Mouse (Mus musculus): ENCODE measurements around the gene Otop2.
A peak's percentile ranks its signal among the peaks of the same experiment; 100 is the strongest.

The Otop2 gene

DNA sequence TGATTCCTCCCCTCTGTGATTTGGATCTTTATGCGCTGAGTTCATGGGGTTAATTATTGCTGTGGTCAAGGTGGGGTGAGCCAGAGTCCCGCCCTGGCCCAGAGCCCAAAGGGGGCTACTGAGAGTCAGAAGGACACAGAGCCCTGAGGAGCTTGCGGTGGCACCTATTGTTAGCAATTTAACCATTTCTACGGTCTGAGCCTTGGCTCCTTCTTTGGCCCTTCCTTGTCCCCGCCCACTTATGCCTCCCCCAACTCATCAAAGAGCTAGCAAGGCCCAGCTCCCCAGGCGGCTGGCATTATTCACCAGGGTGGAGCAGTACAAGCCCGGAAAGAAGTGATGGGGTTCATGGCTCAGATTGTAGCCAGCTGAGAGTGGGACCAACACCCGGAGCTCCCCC, at the start of gene Otop2:
Gene Otop2 (plus strand): TSS at position 301 of the 400 bp plus-strand sequence.
- DNase-seq (ENCODE audit: low read depth, low spot score), result no peak

DNA sequence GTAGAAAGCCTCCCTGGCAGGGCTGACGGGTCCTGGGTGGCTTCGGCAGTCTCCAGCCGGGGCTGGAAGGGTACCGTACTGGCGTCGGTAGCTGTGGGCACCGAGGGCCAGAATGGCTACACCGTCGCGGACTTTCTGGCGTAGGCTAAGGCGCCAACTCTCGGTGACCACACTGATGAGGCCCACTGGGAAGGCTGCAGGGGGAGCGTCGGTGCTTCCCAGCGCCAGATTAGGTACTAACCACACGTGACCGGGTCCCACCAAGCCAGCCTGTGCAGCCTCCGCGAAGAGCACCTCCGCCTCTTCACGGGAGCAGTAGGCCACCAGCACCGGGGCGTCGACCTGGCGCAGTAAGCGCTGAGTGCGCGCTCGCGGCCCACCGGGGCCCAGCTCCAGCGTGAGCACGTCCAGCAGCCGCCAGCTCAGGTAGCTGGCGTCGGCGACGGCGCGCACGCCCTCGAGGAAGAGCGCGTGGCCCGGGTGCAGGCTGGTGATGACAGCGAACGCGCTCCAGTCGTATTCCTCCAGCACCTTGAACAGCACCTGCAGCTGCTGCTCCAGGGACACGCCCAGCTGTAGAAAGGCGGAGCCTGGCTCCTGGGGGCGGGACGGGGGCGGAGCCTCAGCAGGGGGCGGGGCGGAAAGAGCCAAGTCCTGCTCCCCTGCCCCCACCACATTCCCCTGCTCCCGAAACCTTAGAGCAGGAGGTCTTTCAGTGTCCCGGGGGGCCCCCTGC, 49.0 kb upstream of the Otop2 start:
- DNase-seq (ENCODE audit: low read depth, low spot score), result no peak

DNA sequence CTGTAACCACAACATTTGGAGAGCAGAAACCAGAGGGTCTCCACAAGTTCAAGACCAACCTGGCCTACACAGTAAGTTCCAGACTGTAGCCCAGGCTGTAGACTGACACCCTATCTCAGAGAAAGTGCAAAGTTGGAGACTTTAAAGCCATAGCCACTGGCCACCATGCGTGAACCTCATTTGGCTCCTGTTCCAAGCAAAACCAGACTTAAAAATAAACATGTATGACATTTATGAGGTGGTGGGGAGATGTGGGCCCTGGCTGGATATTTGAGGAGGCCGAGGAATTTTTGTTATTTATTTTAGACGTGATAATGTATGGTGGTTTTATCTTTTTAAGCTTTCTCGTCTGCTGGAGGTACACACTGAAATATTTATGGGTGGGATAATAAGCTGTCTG, 47.8 kb upstream of the Otop2 start:
- DNase-seq (ENCODE audit: low read depth, low spot score), result no peak

DNA sequence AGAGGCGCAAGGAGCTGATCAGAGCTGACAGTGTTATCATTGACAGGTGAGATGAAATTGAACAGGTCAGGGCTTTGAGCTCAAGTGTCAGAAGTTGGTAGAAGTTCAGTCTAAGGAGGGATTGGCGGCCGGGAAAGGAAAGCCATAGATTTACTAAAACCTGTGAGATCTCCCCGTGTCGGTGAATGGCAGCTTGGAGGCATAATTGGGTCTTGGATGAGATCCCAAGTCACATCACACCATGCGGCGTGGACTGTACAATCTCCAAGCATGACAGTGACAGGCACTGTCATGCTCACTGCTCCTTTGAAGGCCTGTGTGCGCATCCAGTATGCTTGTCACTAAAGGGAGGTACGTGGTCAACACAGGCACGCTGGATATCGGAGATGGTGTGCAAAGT, 44.0 kb upstream of the Otop2 start:
- no peak for DNase-seq (ENCODE audit: low read depth, low spot score)

DNA sequence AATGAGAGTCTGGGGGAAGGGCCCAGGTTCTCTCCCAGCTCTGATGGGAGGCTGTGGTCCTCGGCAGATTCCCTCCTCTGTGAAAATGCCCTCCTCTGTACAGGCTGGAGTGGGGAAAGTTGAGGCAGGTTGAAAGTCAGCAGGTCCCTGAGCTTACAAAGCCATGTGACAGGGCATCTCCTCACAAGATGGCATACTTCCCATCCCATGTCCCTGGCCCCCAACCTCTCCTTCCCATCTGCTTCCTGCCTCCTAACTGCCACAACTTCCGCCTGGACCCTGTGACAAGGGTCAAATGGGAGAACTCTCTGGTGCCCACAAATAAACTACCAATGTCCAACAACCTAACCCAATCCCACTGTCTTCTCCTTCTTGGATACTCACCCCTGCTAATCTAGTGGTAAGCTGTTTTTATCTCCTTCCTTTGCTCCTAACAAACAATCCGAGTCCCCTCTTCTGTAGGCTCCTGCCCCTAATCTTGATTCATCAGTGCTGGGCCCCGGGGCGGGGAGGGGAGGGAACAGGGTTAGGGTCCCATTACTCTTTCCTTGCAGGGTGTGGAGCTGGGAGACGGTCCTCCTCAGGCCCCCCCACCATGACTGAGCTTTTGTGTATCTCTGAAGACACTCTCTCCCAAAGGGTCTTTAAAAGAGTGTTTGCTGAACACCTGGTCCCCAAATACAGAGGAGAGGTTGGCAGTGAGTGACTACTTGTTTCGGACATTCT, 42.7 kb upstream of the Otop2 start:
- no peak for DNase-seq (ENCODE audit: low read depth, low spot score)

DNA sequence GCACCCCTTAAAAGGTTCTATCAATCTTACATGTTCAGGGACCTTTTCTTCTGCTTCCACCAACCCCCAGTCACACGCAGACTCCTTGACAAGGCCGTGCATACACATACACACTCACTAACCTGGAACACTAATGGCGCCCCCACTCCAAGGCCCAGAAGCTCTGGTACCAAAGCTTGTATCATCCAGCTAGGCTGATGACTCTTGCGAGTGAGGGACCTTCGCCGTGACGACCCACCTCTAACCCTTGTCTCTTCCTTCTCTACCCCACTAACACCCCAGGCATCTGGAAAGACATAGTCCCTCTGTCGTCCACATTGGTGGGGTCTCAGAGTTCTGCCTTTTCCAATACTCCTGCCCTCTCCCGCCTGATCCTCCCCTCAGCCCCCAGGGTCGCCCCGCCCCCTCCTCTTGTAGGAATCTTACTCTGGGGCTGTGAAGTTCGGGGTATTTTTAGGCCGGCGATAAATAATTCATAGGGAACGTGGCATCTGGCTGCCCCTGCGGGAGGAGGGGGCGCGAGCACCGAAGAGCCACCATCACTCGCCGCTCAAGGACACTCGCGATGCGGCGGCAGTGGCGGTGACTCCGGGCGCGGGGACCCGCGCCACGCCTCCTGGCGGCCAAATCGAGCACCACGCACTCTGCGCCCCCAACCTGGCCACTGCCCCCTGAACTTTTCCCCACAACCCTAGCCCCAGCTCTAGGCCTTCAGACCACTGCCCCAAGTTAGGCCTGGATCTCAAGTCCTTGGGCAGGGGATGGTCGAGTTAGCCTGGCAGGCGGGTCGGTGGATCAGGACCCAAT, 41.9 kb upstream of the Otop2 start:
- DNase-seq (ENCODE audit: low read depth, low spot score), result no peak

DNA sequence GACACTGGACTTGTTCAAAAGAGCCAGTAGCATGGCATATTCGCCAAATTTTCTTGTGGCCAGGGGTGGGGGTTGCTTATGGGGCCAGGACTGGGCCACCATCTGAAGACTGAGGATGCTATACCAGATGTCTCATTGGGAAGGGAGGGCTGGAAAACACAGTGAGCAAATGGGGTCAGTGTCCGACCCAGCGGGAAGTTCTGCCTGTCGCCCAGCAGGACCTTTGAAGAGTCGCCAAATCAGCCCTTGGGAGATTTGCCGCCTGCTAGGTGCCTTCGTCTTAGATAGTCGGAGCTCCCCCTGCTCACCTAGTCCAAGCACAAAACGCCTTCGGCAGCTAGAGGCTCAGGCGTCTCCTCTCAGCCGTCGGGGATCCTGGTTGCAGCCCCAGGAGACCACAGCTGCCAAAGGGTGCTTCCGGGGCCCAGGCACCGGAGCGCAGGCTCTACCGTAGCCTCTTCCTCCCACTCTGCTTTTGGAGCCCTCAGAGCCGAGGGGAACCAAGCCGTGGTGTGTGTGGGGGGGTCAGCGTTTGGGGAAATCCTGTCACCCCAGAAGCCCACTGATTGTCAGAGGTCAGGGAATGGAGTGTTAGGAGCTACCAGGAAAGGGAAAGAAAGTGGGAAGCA, 41.1 kb upstream of the Otop2 start:
- no peak for DNase-seq (ENCODE audit: low read depth, low spot score)

DNA sequence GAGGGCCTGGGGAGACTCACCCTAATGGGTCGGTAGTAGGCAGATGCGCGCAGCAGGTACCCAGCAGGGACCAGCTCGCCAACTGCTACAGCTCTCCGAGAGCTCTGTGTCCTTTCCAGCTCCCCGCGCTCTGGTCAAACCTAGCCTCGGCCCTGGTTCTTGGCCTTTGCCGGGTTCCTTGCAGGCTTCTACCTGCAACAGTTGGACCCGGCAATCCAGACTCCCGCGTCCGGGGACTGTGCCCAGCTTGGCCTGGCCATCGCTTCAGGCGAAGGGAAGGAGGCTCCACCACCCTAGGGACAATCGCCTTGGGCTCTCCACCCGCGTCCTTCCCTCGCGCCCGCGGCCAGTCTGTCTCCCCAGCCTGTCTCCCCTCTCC, 40.6 kb upstream of the Otop2 start:
- DNase-seq (ENCODE audit: low read depth, low spot score), result no peak

DNA sequence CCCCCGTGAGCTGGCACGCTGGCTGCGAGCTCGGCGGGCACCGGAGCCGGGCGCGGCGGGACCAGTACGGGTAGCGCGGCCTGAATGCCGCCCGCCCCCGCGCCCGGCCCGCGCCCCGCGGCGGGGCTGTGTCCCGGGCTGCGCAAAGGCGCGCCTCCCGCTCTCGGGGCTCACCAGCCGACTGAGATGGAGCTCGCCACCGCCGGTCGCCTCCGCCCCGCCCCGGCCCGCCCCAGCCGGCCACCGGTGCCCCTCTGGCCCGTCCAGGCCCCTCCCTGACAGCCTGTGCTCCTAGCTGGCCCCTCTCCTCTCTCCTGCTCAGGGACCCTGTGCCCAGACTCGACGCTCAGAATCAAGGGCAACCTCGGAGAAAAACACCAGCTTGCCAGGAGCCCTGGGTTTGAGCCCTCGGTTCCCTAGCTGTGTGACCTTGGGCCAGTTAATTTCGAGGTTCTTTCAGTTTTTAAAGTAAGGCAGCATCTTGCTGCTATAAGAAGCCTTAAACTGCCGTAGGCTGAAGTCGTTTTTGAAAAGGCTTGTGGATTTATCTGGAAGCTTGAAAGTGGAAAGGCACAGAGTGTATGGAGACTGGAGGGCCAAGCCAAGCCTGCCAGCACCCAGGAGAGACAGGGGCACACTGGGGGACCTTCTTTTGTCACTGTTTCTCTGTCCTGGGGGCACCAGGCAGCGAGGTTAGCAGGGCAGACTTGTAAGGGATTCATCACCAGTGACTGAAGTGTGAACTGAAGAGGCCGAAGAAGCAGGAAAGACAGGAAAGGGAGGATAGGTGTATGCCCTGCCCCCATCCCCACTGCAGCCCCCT, 39.7 kb upstream of the Otop2 start, which contains the start of gene Grin2c:
Gene Grin2c (minus strand): TSS at position 183 of the 823 bp plus-strand sequence.
- DNase-seq (ENCODE audit: low read depth, low spot score), result no peak

DNA sequence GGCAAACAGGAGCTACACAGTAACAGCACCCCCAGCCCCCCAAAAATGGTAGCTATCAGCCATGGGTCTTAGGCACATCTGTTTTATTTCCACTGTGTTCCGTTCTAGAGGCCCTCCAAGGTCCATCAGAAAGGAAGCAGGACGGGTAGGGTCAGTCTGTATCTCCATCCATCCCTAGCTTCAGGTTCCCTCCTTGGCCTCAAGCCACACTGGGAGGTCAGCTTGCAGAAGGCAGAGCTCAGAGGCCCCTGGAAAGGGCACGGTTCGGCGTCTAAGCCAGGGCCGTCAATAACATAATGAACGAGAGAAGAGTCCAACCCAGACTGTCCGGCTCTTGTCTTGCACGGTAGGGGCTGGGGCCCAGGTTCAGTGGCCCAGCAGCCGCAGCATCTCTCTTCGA, 39.0 kb upstream of the Otop2 start:
- DNase-seq (ENCODE audit: low read depth, low spot score), result no peak

DNA sequence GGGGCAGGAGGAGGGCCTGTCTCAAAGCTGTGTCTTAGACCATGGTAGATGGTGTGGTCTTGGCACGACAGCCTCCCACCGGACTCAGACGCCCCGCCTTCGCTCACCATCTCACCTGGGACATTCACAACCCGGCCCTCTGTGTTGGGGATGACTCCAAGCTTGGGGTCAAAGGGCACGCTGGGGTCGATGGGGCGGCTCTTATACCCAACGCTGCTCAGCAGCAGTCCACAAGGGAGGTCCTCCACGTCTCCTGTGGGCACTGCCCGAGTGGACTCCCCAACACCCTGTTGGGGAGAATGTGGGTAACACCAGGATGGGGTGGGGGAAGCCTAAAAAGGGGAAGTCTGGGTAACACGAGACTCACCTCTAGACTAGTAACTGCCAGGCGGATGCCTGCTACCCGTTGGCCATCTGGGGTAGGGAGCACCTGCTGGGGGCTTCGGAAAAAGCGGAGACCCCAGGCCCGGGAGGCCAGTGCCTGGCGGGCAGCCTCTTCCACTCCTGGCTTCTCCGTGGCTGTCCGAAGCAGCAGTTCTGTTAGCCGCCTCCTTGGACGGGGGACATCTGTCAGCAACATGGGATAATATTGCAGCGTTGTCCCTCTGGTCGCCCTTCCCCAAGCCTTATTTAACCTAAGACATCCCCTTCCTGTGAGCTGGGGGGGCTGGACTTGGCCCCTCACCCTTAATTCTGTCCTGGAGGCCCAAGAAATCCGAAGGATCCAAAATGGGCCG, 37.5 kb upstream of the Otop2 start:
- DNase-seq (ENCODE audit: low read depth, low spot score), result no peak

DNA sequence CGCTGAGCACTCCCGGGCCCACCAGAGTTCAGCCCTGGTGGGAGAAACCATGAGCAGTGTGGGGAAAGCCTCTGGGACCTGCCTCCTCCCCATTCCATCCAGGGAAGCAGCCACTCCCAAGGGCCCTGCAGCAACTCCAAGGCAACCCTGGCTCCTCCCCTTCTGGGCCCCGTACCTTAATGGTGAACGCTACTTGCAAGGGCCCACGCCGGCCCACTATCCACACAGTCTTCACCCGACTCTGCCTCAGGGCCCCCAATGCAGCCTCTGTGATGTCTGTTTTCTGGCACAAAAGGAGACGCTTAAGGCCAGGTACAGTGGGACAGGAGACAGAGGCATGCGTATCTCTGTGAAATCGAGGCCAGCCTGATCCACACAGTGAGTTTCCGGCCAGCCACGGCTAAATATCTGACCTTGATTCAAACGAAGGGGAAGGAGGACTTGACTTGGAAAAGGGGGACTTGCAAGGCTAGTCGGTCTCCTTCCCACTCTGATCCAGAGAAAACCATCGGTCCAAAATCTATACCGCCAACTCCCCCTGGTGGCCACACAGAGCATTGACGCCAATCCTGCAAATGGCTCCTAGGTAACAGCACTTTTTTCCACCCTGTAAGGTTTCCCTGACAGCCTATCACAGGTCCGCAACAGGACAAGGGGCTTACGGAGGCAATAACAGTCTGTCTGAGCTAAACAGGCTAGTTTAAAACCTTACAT, 36.7 kb upstream of the Otop2 start:
- DNase-seq (ENCODE audit: low read depth, low spot score), result peak; percentile 69

DNA sequence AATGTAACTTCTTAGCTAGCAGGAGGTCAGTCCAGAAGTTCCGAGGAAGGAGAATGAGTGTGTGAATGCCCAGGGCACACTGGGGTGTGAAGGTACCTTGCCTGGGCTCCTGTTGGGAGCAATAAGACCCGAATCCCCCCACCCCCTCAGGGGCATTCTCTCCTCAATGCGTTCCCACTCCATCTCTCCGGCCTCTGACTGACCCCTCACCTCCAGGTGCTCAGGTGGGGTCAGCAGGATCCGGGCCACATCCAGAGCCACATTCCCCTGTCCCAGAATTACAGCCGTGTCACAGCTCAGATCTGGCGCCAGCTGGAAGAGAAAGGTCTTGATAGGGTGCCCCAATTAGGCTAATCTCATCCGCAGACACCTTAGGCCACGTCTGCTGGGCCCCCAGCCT, 35.9 kb upstream of the Otop2 start:
- DNase-seq (ENCODE audit: low read depth, low spot score), result no peak

DNA sequence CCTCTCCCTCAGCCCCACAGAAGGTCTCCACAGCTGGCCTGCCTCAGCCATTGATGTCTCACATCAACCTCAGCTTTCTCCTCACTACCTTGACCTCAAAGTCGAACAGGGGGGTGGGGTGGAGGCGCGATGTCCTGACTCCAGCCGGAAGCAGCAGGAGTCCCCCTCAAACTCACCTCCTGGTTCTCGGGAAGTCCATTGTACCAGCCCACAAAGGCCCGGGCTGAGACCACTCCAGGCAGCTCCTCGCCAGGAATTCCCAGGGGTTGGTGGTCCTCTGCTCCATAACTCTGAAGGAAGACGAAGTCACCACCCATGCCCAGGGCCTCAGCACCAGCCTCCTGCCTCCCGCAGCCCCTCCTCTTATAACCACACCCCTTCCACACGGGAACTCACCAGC, 35.5 kb upstream of the Otop2 start:
- DNase-seq (ENCODE audit: low read depth, low spot score), result no peak

DNA sequence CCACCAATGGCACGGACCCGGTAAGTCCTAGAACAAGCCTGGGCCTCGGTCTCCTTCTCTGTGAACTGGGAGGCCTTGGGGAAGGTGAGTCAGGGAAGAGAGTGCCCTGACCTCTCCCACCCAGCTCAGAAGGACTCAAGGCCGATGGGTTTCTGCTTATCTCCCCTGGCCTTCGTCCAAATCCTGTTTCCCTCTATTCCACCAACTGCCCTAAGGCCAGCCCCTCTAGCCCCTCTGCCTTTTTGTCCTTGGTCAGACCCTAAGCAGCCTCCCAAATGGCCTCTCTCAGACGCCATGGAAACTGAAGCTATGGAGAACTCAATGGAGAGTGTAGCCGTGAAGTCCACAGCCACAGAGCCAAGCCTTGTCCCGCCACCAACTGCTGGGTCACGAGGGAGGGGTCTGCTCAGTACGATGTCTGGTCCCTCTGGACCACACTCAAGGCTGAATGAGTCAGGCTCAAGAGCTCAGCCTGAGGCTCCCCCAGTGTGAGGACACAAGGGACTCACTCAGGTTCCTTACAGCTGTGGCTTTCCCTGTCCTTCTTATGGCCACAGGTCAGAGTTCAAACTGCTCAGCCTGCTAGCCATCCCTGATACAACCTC, 34.0 kb upstream of the Otop2 start:
- no peak for DNase-seq (ENCODE audit: low read depth, low spot score)

DNA sequence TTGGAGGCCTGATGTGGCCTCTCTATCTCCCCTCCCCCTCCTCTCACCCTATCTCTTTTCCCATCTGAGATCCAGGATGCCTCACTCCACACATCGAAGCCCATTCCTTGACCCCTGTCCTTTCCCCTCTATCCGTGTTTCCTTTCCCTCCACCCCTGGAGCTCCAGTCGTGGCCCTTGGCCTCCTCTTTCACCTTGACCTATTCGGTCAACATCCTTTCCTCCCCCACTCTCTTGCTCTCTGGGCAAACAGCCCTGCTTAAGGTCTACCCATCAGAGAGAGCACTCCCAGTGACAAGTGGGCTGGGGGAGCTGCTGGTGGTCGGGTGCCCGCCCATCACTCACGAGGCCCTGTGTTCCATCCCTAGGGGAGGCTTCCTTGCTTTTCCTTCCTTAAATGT, 33.2 kb upstream of the Otop2 start:
- DNase-seq (ENCODE audit: low read depth, low spot score), result no peak

DNA sequence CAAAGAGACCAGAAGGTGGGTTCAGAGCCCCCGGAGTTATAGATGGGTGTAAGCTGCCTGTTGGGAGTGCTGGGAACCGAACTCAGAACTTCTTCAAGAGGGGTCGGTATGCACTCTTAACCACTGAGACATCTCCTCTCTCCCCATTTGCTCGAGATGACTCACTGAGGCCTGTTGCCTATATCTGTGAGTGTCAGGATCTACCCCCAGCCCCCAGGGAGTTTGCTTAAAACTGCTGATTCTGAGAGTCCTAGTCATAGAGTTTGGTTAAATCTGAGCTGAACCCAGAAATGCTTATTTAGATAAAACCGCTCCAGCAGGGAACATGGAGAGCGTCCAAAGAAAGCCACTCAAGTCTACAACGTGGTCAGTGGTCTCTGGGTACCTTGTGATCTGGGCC, 32.8 kb upstream of the Otop2 start:
- DNase-seq (ENCODE audit: low read depth, low spot score), result no peak

DNA sequence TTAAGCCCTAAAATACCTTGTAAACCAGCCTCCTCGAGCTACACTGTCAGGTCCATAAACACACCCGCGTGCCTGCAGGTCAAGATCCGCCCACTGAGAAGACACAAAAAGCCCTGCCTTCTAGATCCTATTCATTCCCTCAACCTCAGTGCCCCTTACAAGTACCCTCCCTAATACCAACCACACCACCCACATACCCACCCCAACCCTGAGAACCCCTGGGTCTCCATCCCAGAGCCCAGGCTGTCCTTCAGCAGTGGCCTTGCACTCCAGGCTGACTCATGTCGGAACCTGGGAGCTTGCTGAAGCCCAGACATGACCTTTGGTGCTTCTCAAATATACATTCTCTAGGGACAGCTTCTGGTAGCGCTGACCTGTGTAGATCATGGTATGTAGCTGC, 32.2 kb upstream of the Otop2 start:
- DNase-seq (ENCODE audit: low read depth, low spot score), result no peak

DNA sequence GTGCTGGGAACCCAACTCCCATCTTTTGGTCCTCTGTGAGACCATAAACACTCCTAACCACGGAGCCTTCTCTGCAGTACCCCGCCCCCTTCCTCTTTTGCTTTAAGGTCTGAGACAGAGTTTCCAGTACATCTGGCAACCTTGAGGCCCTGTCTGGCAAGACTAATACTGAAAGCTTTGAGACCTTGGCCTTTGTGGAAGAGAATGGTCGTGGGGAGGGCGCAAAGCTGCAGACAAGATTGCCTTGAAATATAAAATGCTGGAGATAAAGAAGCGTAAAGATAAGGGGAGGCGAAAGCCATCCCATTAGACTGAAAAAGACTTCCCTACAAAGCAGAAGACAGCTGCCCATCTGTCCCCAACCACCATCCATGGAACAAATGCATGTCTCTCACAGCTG, 31.5 kb upstream of the Otop2 start:
- DNase-seq (ENCODE audit: low read depth, low spot score), result no peak

Data from retina, postnatal 7 days (tissue).